Mouse (Mus musculus): Measurements from ENCODE around the gene Atp8b5.

DNA sequence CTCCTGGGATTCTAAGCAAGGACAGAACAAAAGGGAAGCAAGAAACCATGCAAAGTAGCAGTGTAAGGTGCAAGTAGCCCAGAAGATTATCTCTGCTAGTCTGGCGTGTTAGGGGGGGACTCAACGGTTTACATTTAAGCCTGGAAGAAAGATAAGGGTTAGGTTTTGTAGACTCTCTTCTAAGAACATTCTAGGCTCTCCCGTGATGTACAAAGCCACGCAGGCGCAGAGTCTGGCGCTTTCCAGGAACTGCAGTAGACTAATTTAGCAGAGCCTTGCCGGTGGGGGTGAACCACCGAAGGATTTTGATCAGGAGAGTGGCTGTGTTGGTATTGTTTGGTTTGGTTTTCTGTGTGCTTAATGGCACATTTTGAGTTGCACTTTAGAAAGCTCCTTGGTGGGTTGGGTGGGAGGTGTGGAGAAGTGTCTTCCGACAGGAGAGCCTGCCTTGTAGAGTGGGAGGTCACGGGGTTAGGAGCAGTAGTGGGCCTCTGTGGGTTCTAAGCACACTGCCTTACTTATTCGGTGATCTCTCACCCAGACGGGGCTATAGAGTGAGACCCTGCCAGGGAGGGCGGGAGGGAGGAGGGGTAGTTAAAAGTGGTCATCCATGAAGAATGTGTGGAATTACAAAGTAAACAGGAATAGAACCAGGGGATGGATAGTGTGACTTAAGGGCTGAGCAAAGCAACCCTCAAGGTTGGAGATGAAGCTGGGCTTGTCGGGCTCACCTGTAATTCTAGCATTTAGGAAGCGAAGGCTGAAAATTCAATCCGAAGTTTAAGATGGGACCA is 150.5 kb downstream of the Atp8b5 start:
- TF ChIP-seq CTCF (IDR thresholded peaks at IDR 0.05): no peak
- no peak; the same call in 1 of the 2 replicates for TF ChIP-seq EP300 (IDR thresholded peaks at IDR 0.05)
